Comparison of ENCODE assay signal across 8 mouse cellular contexts in genomic region chr9:70678682-70679131, GRCm38 (mm10). TPM values are rescaled to one million over a fixed set of nuclear protein-coding genes. Genes with fewer than 3 reads are reported as not detected.
DNase-seq lines count a peak whose midpoint lies in the region; ATAC-seq and TF ChIP-seq lines count a peak whose summit lies in the region.

Gene Adam10, plus strand, starts transcription at chr9:70678997.

- H3K27ac ChIP-seq in ES-Bruce4 (ENCODE audit: insufficient read depth, low read length) = no peak within 1 kb of the TSS
- H3K27ac ChIP-seq in forebrain, embryonic 14.5 days (ENCODE audit: low read depth, low read length) = peak within 1 kb of the TSS; percentile 98
- peak within 1 kb of the TSS; percentile 99 for H3K27ac ChIP-seq in neural tube, embryonic 15.5 days (replicated peaks)

- peak; percentile 41 for TF ChIP-seq POLR2A in ES-Bruce4 (IDR thresholded peaks at IDR 0.05; ENCODE audit: insufficient read depth, low read length)

- peak within 1 kb of the TSS; percentile 83 for H3K4me3 ChIP-seq in ES-Bruce4 (ENCODE audit: low read depth, low read length)
- H3K4me3 ChIP-seq in forebrain, embryonic 14.5 days (ENCODE audit: low read depth, low read length) = peak within 1 kb of the TSS; percentile 93
- peak within 1 kb of the TSS; percentile 98 for H3K4me3 ChIP-seq in neural tube, embryonic 15.5 days (replicated peaks)

- no peaks in the 10 kb centered on the region for H3K9me3 ChIP-seq in ES-Bruce4 (replicated peaks; ENCODE audit: control insufficient read depth, insufficient read depth, low read length, poor library complexity, severe bottlenecking)
- H3K9me3 ChIP-seq in forebrain, embryonic 14.5 days (replicated peaks; ENCODE audit: control insufficient read depth, low read length) = no peaks in the 10 kb centered on the region
- no peaks in the 10 kb centered on the region for H3K9me3 ChIP-seq in neural tube, embryonic 15.5 days (replicated peaks)

- DNase-seq in forebrain, embryonic 14.5 days (ENCODE audit: low spot score) = peak; percentile 99
- peak; percentile 100 for DNase-seq in heart, postnatal 14 days
- peak; percentile 98 for DNase-seq in layer of hippocampus, adult 11-12 months (ENCODE audit: low spot score)
- peak; percentile 99 for DNase-seq in lung, adult 18-20 months
- peak; percentile 99 for DNase-seq in testis, postnatal 14 days (ENCODE audit: low spot score)

- 0 out of 2 replicates have a peak, but pooled peaks cover 2% of the 10 kb centered on the region for H3K27me3 ChIP-seq in ES-Bruce4 (ENCODE audit: control insufficient read depth, insufficient read depth, low read length, poor library complexity, severe bottlenecking)
- no peaks in the 10 kb centered on the region for H3K27me3 ChIP-seq in forebrain, embryonic 14.5 days (replicated peaks; ENCODE audit: control insufficient read depth, insufficient read depth, low read length)
- H3K27me3 ChIP-seq in neural tube, embryonic 15.5 days (replicated peaks) = no peaks in the 10 kb centered on the region

- TF ChIP-seq EP300 in ES-Bruce4 (IDR thresholded peaks at IDR 0.05; ENCODE audit: insufficient read depth, low read depth, low read length) = no peak

- intact Hi-C loops in heart, postnatal 14 days (cut with DNase I) = loop anchor here (2.0 to 10.0 kb wide), 3 partner anchors 22 to 394 kb away; partner anchors contain the start of genes Gm10642 and Mindy2

- peak within 1 kb of the TSS; percentile 89 for H3K9ac ChIP-seq in ES-Bruce4 (ENCODE audit: low read depth, poor library complexity, severe bottlenecking)
- peak within 1 kb of the TSS; percentile 96 for H3K9ac ChIP-seq in forebrain, embryonic 14.5 days (ENCODE audit: low read length)
- peak within 1 kb of the TSS; percentile 95 for H3K9ac ChIP-seq in neural tube, embryonic 15.5 days (replicated peaks)

- H3K36me3 ChIP-seq in ES-Bruce4 (ENCODE audit: control insufficient read depth, insufficient read depth, low read length, poor library complexity, severe bottlenecking) = no peaks in the 10 kb centered on the region
- no peaks in the 10 kb centered on the region for H3K36me3 ChIP-seq in forebrain, embryonic 14.5 days (ENCODE audit: control insufficient read depth, insufficient read depth, low read length)
- H3K36me3 ChIP-seq in neural tube, embryonic 15.5 days = no peaks in the 10 kb centered on the region

- TF ChIP-seq CTCF in ES-Bruce4 (IDR thresholded peaks at IDR 0.05; ENCODE audit: low read depth, low read length) = no peak

- peak within 1 kb of the TSS; percentile 88 for H3K4me2 ChIP-seq in forebrain, embryonic 14.5 days (ENCODE audit: low read length)
- H3K4me2 ChIP-seq in neural tube, embryonic 15.5 days = peak within 1 kb of the TSS; percentile 77

- WGBS in forebrain, embryonic 14.5 days = under 1% methylated on average over 45 of the region's 48 CpGs
- 0% methylated on average over 44 of the region's 48 CpGs for WGBS in neural tube, embryonic 15.5 days

- peak; percentile 93 for ATAC-seq in cerebellum, adult (ENCODE audit: insufficient number of reproducible peaks, low FRiP score, low TSS enrichment)
- peak; percentile 99 for ATAC-seq in forebrain, embryonic 14.5 days
- ATAC-seq in neural tube, embryonic 15.5 days (ENCODE audit: low FRiP score) = peak; percentile 99

- no peaks in the 10 kb centered on the region for H3K4me1 ChIP-seq in ES-Bruce4 (ENCODE audit: control insufficient read depth, insufficient read depth, low read length)
- peaks cover 11% of the 10 kb centered on the region for H3K4me1 ChIP-seq in forebrain, embryonic 14.5 days (ENCODE audit: control insufficient read depth, insufficient read depth, low read length)
- H3K4me1 ChIP-seq in neural tube, embryonic 15.5 days = peaks cover 22% of the 10 kb centered on the region

RNA-seq across cellular contexts. Expression of gene Adam10, which starts in this region (rescaled TPM):
- polyA plus RNA-seq in ES-Bruce4 (2011; ENCODE audit: insufficient read depth, insufficient read length, low read depth, missing spikeins) = 31.4 and 34.8 TPM in 2 replicates
- 45.0 and 47.6 TPM in 2 replicates for polyA plus RNA-seq in forebrain, embryonic 14.5 days (2014; fragmentation: Nextera tagmentation; extraction: Ambion mirVana)
- total RNA-seq in heart, postnatal 14 days (2021) = 10 to 100 TPM; 56.1 to 56.4 TPM
- polyA plus RNA-seq in neural tube, embryonic 15.5 days (2015; fragmentation: Nextera tagmentation; extraction: Ambion mirVana) = 53.1 and 59.5 TPM in 2 replicates
